Mouse (Mus musculus) gastrocnemius, adult 2 months (tissue): ENCODE data around the gene Ergic1. TPM values are rescaled to one million over a fixed set of nuclear protein-coding genes. Genes with fewer than 3 reads are reported as not detected.

Experiments
- DNase-seq: peaks from one replicate; pipeline ENCODE4 v3.0.0; 2022
- H3K27ac ChIP-seq: fragments of 200-600 bp; 2 replicates; pipeline ENCODE4 v1.8.1; 2022; ENCODE audit warnings: mild to moderate bottlenecking
- H3K4me3 ChIP-seq: fragments of 200-600 bp; 2 replicates; pipeline ENCODE4 v1.8.1; 2022; ENCODE audit warnings: mild to moderate bottlenecking, moderate library complexity
- CTCF ChIP-seq: fragments of 200-600 bp; IDR thresholded peaks from 2 replicates; pipeline ENCODE4 v1.8.1; 2022; ENCODE audit warnings: antibody characterized with exemption, mild to moderate bottlenecking, moderate library complexity
- intact Hi-C: fragments of 180-260 bp; cut with DNase I; formaldehyde crosslinking; loops from one replicate; pipeline ENCODE4 v1.15.1; 2025
- total RNA-seq, 2 experiments: library from RNA; stranded (reverse); gene quantifications; 2 replicates each; pipeline ENCODE4 v1.2.3; 2021

The Ergic1 gene
- total RNA-seq, 2 experiments from 2014 or later: 40.3 to 60.3 TPM

GRCm38 (mm10) chr17:26628479-26628878 lies 67.2 kb downstream of the Ergic1 start:
- DNase-seq: no peak
- intact Hi-C loops: no loop called here

GRCm38 (mm10) chr17:26628936-26629335 lies 67.6 kb downstream of the Ergic1 start:
- Histone ChIP-seq H3K27ac (no peak overlapping the region), H3K4me3 (no peak overlapping the region)
- intact Hi-C loops: no loop called here
- no peak for TF ChIP-seq CTCF
- DNase-seq: no peak

More at GRCm38 (mm10) chr17:26628479-26628878, 67.2 kb downstream of the Ergic1 start:
- Histone ChIP-seq H3K27ac (no peak overlapping the region), H3K4me3 (no peak overlapping the region)
- peak; percentile 25; the same call in 1 of the 2 replicates for TF ChIP-seq CTCF

- DNase-seq: no peak
- Histone ChIP-seq H3K27ac (no peak overlapping the region), H3K4me3 (no peak overlapping the region)
- no peak for TF ChIP-seq CTCF
- intact Hi-C loops: loop anchor here (10.0 kb wide), 1 partner anchor 317 kb away; no protein-coding TSS in a partner anchor
These were observed 70.6 kb downstream of the Ergic1 start for GRCm38 (mm10) chr17:26631811-26632327.

- H3K27ac ChIP-seq: peak overlapping the region; percentile 59
- no peak overlapping the region for H3K4me3 ChIP-seq
- no peak for TF ChIP-seq CTCF
- intact Hi-C loops: loop anchor here (10.0 kb wide), 1 partner anchor 318 kb away; no protein-coding TSS in a partner anchor
- no peak for DNase-seq
These were observed 71.9 kb downstream of the Ergic1 start for GRCm38 (mm10) chr17:26633186-26633585.

- no peak for TF ChIP-seq CTCF
- Histone ChIP-seq H3K27ac (peak overlapping the region; percentile 59), H3K4me3 (no peak overlapping the region)
- intact Hi-C loops: loop anchor here (10.0 kb wide), 1 partner anchor 319 kb away; no protein-coding TSS in a partner anchor
- DNase-seq: no peak
These were observed 72.6 kb downstream of the Ergic1 start for GRCm38 (mm10) chr17:26633926-26634325.

GRCm38 (mm10) chr17:26634539-26634938 lies 73.2 kb downstream of the Ergic1 start:
- no peak for TF ChIP-seq CTCF
- no peak for DNase-seq
- intact Hi-C loops: loop anchor here (10.0 kb wide), 1 partner anchor 320 kb away; no protein-coding TSS in a partner anchor
- Histone ChIP-seq H3K4me3 (no peak overlapping the region), H3K27ac (no peak overlapping the region)

- intact Hi-C loops: loop anchor here (5.0 to 10.0 kb wide), 3 partner anchors 39 to 321 kb away; partner anchors contain the start of genes Dusp1 and Ergic1
- no peak for TF ChIP-seq CTCF
- Histone ChIP-seq H3K27ac (no peak overlapping the region), H3K4me3 (no peak overlapping the region)
- no peak for DNase-seq
These were observed 74.7 kb downstream of the Ergic1 start for GRCm38 (mm10) chr17:26635951-26636350.

GRCm38 (mm10) chr17:26637851-26638250 lies 76.6 kb downstream of the Ergic1 start:
- intact Hi-C loops: loop anchor here (1.0 to 10.0 kb wide), 5 partner anchors 41 to 323 kb away; partner anchors contain the start of genes Dusp1 and Ergic1

GRCm38 (mm10) chr17:26638655-26639054 lies 77.4 kb downstream of the Ergic1 start:
- intact Hi-C loops: loop anchor here (1.0 to 10.0 kb wide), 5 partner anchors 41 to 324 kb away; partner anchors contain the start of genes Dusp1 and Ergic1
- peak; percentile 99 for TF ChIP-seq CTCF
- DNase-seq: peak; percentile 89
- Histone ChIP-seq H3K4me3 (peak overlapping the region; percentile 41), H3K27ac (peak overlapping the region; percentile 78)

More at GRCm38 (mm10) chr17:26637851-26638250, 76.6 kb downstream of the Ergic1 start:
- Histone ChIP-seq H3K4me3 (no peak overlapping the region), H3K27ac (peak overlapping the region; percentile 78)
- TF ChIP-seq CTCF: no peak
- no peak for DNase-seq

GRCm38 (mm10) chr17:26639791-26640190 lies 78.5 kb downstream of the Ergic1 start:
- no peak for TF ChIP-seq CTCF
- no peak overlapping the region for H3K4me3 ChIP-seq
- no peak for DNase-seq
- intact Hi-C loops: loop anchor here (2.0 to 10.0 kb wide), 4 partner anchors 42 to 325 kb away; partner anchors contain the start of genes Dusp1 and Ergic1
- no peak overlapping the region for H3K27ac ChIP-seq

- Histone ChIP-seq H3K27ac (no peak overlapping the region), H3K4me3 (no peak overlapping the region)
- TF ChIP-seq CTCF: no peak
- intact Hi-C loops: no loop called here
- no peak for DNase-seq
These were observed 79.0 kb downstream of the Ergic1 start for GRCm38 (mm10) chr17:26640286-26640740.

GRCm38 (mm10) chr17:26643456-26643855 lies 82.2 kb downstream of the Ergic1 start:
- intact Hi-C loops: no loop called here
- no peak for TF ChIP-seq CTCF
- DNase-seq: no peak
- Histone ChIP-seq H3K4me3 (no peak overlapping the region), H3K27ac (no peak overlapping the region)

- no peak overlapping the region for H3K27ac ChIP-seq
- no peak for DNase-seq
- intact Hi-C loops: no loop called here
- no peak overlapping the region for H3K4me3 ChIP-seq
- no peak for TF ChIP-seq CTCF
These were observed 82.7 kb downstream of the Ergic1 start for GRCm38 (mm10) chr17:26643993-26644392.
